Mouse (Mus musculus) spleen, adult 2 months (tissue): ENCODE data around the gene Wdr34. TPM values are rescaled to one million over a fixed set of nuclear protein-coding genes. Genes with fewer than 3 reads are reported as not detected.

Source experiments
- DNase-seq, 2 experiments: peaks; one replicate each; pipeline versions ENCODE4 v3.0.0 to v3.0.0-alpha.2; 2012 to 2021; ENCODE audit warnings: low spot score in 2 of 2, low read depth in 1 of 2
- H3K27ac ChIP-seq: fragments of 200-500 bp; 2 replicates; pipeline ENCODE4 v1.5.1; 2012; ENCODE audit warnings: low read length, inconsistent platforms; ENCODE audit not compliant: insufficient read depth
- H3K27me3 ChIP-seq: fragments of 200-500 bp; 2 replicates; pipeline ENCODE4 v1.6.1; 2012; ENCODE audit warnings: mild to moderate bottlenecking, moderate library complexity, low read length, inconsistent platforms; ENCODE audit not compliant: control insufficient read depth, insufficient read depth
- H3K36me3 ChIP-seq: fragments of 200-500 bp; 2 replicates; pipeline ENCODE4 v1.6.1; 2012; ENCODE audit warnings: mild to moderate bottlenecking, low read length, inconsistent platforms; ENCODE audit not compliant: control insufficient read depth, insufficient read depth
- H3K4me1 ChIP-seq: fragments of 200-500 bp; 2 replicates; pipeline ENCODE4 v1.6.1; 2011; ENCODE audit warnings: inconsistent platforms; ENCODE audit not compliant: control insufficient read depth, insufficient read depth, insufficient read length
- H3K4me3 ChIP-seq: fragments of 200-500 bp; 2 replicates; pipeline ENCODE4 v1.5.1; 2011; ENCODE audit warnings: mild to moderate bottlenecking, inconsistent platforms; ENCODE audit not compliant: insufficient read depth, insufficient read length; ENCODE audit errors: extremely low read depth
- CTCF ChIP-seq: fragments of 200-500 bp; IDR thresholded peaks from 2 replicates; pipeline ENCODE4 v1.5.1; 2011; ENCODE audit warnings: mild to moderate bottlenecking, inconsistent platforms; ENCODE audit not compliant: insufficient read depth, insufficient read length, insufficient replicate concordance; ENCODE audit errors: extremely low read depth
- POLR2A ChIP-seq: fragments of 200-500 bp; IDR thresholded peaks from 2 replicates; pipeline ENCODE4 v1.6.1; 2011; ENCODE audit warnings: low read depth, low read length, inconsistent platforms
- WGBS: fragments of 180-500 bp; shearing (Covaris S2); methylation state at CpG from one replicate; pipeline ENCODE4 v1.1.7; 2018; 5-methylcytosine and 5-hydroxymethylcytosine counted together
- polyA plus RNA-seq: library from polyadenylated mRNA; depleted of rRNA; stranded (reverse); fragments of >200 nt; gene quantifications from 2 replicates; pipeline ENCODE4 v1.2.3, GENCODE M21; 2012

The Wdr34 gene
- polyA plus RNA-seq, 1 experiment = 7.6 TPM

DNA sequence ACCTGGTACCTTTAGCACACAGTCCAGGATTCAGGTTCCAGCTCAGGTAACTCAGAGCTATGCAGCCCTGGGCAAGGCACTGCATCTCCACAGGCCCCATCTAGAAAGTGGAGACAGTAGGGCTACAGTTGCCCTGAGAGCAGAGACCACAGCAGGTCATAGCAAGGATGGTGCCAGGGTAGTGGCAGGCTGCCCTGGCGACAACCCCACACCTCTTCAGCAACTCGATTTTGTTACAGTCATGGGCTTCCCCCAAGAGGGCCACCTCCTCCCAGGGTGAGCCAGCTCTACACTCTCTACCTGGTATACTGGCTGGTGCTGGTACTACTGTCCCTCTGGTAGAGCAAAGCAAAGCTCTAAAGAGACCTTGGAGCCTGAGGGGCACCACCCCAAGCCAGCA lies 10.9 kb downstream of the Wdr34 start:
- WGBS = 84% methylated on average over 2 of the region's 2 CpGs
- TF ChIP-seq POLR2A (no peak), CTCF (no peak)
- no peak for DNase-seq
- no peaks in the 10 kb centered on the region for H3K4me1 ChIP-seq
- H3K27me3 ChIP-seq = no peaks in the 10 kb centered on the region
- H3K4me3 ChIP-seq = no peak overlapping the region
- no peaks in the 10 kb centered on the region for H3K36me3 ChIP-seq
- H3K27ac ChIP-seq = no peak overlapping the region

DNA sequence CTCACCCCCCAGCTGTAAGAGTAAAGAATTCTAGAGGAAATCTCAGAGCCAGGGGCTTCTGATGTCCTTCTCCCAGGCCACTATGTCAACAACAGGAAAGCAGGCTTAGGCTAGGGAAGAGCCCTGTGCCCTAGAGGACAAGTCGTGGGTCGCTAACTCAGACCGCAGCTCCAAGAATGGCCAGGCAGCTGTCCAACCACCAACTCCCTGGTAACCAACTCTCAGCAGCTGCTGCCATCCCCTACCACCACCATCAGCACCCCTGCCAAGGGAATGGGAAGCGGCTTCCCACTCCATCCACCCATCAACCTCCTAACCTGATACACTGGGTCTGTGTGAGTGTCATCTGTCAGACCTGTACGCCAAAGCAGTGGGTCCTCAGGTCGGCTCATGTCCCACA lies 15.7 kb downstream of the Wdr34 start:
- Histone ChIP-seq H3K4me1 (no peaks in the 10 kb centered on the region), H3K27me3 (no peaks in the 10 kb centered on the region), H3K36me3 (peaks cover 38% of the 10 kb centered on the region), H3K27ac (no peak overlapping the region), H3K4me3 (no peak overlapping the region)
- no peak for DNase-seq
- no peak for TF ChIP-seq POLR2A
- no peak for TF ChIP-seq CTCF
- WGBS = 91% methylated on average over 6 of the region's 6 CpGs

DNA sequence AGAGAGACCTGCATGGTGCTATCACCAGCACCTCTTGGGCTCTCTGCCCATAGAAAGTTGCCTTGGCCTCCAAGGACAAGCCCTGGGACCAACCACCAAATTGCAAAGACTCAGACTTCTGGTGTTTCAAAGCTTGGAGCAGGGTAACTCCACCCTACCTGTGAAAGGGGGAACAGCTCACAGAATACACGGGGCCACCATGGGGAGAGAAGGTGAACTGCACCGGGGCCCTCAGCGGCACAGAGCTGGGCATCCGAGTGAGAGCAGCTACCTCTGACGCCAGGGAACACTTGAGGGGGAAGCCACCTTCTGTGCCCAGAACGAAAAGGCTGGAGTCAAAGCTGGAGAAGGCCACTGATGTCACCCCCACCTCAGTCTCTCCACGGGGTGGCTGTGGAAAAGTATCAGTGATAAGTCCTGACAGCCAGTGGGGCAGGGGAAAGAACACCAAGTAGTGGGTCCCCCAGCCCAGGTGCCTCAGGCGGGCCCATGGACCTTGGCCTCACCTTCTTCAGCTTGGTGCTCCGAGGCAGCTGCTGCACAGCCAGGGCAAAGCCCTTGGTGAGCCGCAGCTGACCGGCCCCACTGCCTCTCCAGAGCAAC lies 16.3 kb downstream of the Wdr34 start:
- H3K27me3 ChIP-seq = no peaks in the 10 kb centered on the region
- no peak for TF ChIP-seq CTCF
- TF ChIP-seq POLR2A = no peak
- no peak overlapping the region for H3K4me3 ChIP-seq
- no peaks in the 10 kb centered on the region for H3K4me1 ChIP-seq
- 58% methylated on average over 11 of the region's 11 CpGs for WGBS
- DNase-seq = no peak
- peaks cover 44% of the 10 kb centered on the region for H3K36me3 ChIP-seq
- no peak overlapping the region for H3K27ac ChIP-seq

GRCm38 (mm10) chr2:30026997-30027396 lies 21.7 kb downstream of the Wdr34 start:
- no peak for DNase-seq
- H3K4me1 ChIP-seq = no peaks in the 10 kb centered on the region
- H3K4me3 ChIP-seq = no peak overlapping the region
- peaks cover 78% of the 10 kb centered on the region for H3K36me3 ChIP-seq
- no peak overlapping the region for H3K27ac ChIP-seq
- H3K27me3 ChIP-seq = no peaks in the 10 kb centered on the region
- no peak for TF ChIP-seq CTCF
- no peak for TF ChIP-seq POLR2A
- 96% methylated on average over 5 of the region's 5 CpGs for WGBS

DNA sequence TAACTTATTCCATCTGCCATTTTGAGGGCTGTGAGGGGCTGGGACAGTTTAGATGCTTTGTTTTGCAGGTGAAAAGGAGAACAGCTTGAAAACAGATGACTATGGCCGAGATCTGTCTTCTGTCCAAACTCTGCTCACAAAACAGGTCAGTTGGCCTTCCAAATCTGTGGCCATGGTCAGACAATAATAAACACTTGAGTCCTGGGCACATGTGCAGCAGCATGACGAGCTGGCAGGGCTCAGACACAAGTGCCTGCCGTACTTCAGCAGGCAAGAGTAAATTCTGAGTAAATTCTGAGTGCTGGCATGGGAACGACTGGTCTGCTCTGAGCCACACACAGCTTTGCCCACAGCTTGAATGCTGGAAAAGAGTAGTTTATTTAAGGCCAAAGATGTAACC lies 23.2 kb downstream of the Wdr34 start:
- Histone ChIP-seq H3K27ac (no peak overlapping the region), H3K27me3 (no peaks in the 10 kb centered on the region), H3K4me3 (no peak overlapping the region), H3K4me1 (no peaks in the 10 kb centered on the region), H3K36me3 (peaks cover 77% of the 10 kb centered on the region)
- no peak for DNase-seq
- no peak for TF ChIP-seq CTCF
- no peak for TF ChIP-seq POLR2A
- WGBS = 85% methylated on average over 4 of the region's 4 CpGs

DNA sequence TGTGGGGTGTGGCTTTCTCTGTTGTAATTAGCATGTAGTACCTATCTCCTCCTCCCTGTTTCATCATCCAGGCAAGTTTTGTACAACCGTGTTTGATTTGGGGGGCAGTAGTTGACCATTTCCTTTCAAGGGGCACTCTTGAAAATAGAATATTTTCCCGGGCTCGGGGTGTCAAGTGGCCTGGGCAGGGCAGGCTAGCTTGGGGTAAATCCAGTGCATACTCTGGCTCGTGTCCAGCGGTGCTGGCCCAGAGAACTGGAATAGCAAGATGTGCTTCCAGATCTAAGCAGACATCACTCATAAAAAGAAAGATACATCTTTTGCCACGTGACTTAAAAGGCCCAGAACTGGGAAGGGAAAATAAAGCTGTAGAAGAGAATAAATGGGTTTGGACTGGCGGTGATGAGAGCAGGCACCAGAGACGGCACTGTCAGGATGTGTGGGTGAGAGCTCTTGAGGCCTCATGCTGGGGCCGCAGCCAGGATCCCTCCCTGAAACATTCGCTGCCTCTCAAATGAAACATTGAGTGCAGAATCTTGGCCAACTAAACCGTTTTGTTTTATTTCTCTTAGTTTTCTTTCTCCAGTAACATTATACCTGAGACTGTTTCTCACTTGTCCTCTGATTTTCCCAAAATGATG lies 34.2 kb downstream of the Wdr34 start:
- Histone ChIP-seq H3K27ac (no peak overlapping the region), H3K27me3 (no peaks in the 10 kb centered on the region), H3K4me3 (no peak overlapping the region), H3K36me3 (peaks cover 68% of the 10 kb centered on the region), H3K4me1 (no peaks in the 10 kb centered on the region)
- 86% methylated on average over 11 of the region's 11 CpGs for WGBS
- DNase-seq = no peak
- TF ChIP-seq POLR2A (no peak), CTCF (no peak)

DNA sequence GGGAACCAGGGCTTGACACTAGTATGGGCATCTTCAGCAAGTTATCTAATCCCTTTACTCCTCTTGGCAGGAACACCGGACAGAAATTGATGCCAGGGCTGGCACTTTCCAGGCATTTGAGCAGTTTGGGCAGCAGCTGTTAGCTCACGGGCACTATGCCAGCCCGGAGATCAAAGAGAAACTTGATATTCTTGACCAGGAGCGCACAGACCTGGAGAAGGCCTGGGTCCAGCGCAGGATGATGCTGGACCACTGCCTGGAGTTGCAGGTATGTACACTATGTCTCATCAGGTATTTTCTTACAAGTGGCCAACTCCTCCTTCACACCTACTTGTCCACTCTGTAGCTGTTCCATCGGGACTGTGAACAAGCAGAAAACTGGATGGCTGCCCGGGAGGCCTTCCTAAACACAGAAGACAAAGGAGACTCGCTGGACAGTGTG lies 37.8 kb downstream of the Wdr34 start:
- Histone ChIP-seq H3K36me3 (peaks cover 69% of the 10 kb centered on the region), H3K4me3 (no peak overlapping the region), H3K4me1 (no peaks in the 10 kb centered on the region), H3K27me3 (no peaks in the 10 kb centered on the region), H3K27ac (no peak overlapping the region)
- DNase-seq = no peak
- TF ChIP-seq POLR2A (no peak), CTCF (no peak)
- WGBS = 94% methylated on average over 8 of the region's 8 CpGs
